9 mouse cellular contexts compared by ENCODE assay signal in genomic region chr1:79711147-79712126, GRCm38 (mm10). TPM values are rescaled to one million over a fixed set of nuclear protein-coding genes. Genes with fewer than 3 reads are reported as not detected.
DNase-seq lines count a peak whose midpoint lies in the region; ATAC-seq and TF ChIP-seq lines count a peak whose summit lies in the region.
"Had no signal": no experiment of that assay in that cellular context is flagged by ENCODE, and none has a peak within 500 bp of the region (broad histone marks: within the 10 kb centered on the region; RNA-seq: fewer than 3 reads in every experiment).

No protein-coding gene starts in this region.

- TF ChIP-seq CTCF in lung, postnatal 0 days (IDR thresholded peaks at IDR 0.05), result no peak

- TF ChIP-seq EP300 in lung, postnatal 0 days (IDR thresholded peaks at IDR 0.05), result no peak

- intact Hi-C loops in heart, postnatal 36 days (cut with DNase I), result loop anchor here (5.0 kb wide), 2 partner anchors 51 to 66 kb away; partner anchors contain the start of genes Mrpl44 and Wdfy1

- no peaks in the 10 kb centered on the region for H3K9me3 ChIP-seq in lung, postnatal 0 days (ENCODE audit: low read length)
- H3K9me3 ChIP-seq: G1E had no signal

- 49% methylated on average over 18 of the region's 18 CpGs for WGBS in lung, postnatal 0 days

- peak; percentile 24 for DNase-seq in heart, adult 8-10 months (ENCODE audit: low spot score)
- DNase-seq in heart, postnatal 36 days, result no peak
- DNase-seq in urinary bladder, postnatal 36 days (ENCODE audit: low spot score in 2 of 2), result peak; percentile 18 to 29
- DNase-seq in urinary bladder, postnatal 4 days (ENCODE audit: low spot score in 2 of 2), result no peak
- DNase-seq in lung, postnatal 0 days (ENCODE audit: low spot score), result peak; percentile 58
- no peak for DNase-seq in cerebellum, postnatal 14 days
- no peak for DNase-seq in cerebellum, adult 8-10 months
- DNase-seq in adrenal gland, adult 2 months, result no peak

- peak overlapping the region; percentile 14; the same call in 1 of the 2 replicates for H3K4me2 ChIP-seq in lung, postnatal 0 days (replicated peaks; ENCODE audit: low read depth, low read length)

- peak; percentile 39 for ATAC-seq in lung, postnatal 0 days

- peaks cover 12% of the 10 kb centered on the region for H3K36me3 ChIP-seq in lung, postnatal 0 days (ENCODE audit: insufficient read depth, low read length)

- no peak overlapping the region for H3K9ac ChIP-seq in lung, postnatal 0 days (replicated peaks; ENCODE audit: low read depth)

- no peak overlapping the region for H3K4me3 ChIP-seq in lung, postnatal 0 days (ENCODE audit: low read depth, low read length)

- H3K4me1 ChIP-seq in lung, postnatal 0 days (ENCODE audit: insufficient read depth, low read depth, low read length), result no peaks in the 10 kb centered on the region; the same call in 1 of the 2 replicates

- H3K27me3 ChIP-seq in lung, postnatal 0 days (replicated peaks; ENCODE audit: insufficient read depth, low read length), result no peaks in the 10 kb centered on the region

- H3K27ac ChIP-seq in lung, postnatal 0 days (ENCODE audit: low read length), result peak overlapping the region; percentile 26; the same call in 1 of the 2 replicates

RNA-seq across cellular contexts. Expression of gene Ap1s3, which starts 39.7 kb away (rescaled TPM):
- total RNA-seq in heart, adult 8-10 months (2022), result under 1 TPM; 0.20 to 0.41 (median 0.28) TPM
- total RNA-seq in heart, postnatal 36 days (2021), result under 1 TPM; 0.16 to 0.36 TPM
- polyA plus RNA-seq in lung, postnatal 0 days (2015; fragmentation: Nextera tagmentation; extraction: Ambion mirVana), result 1.2 and 1.6 TPM in 2 replicates
- under 1 TPM; 0.46 to 0.59 TPM for total RNA-seq in adrenal gland, adult 2 months (2021)
- polyA plus RNA-seq in adrenal gland, adult 2 months (2012; rRNA removed), result 1.5 and 3.8 TPM in 2 replicates

Comparison
In these comparisons a context has a peak if more than half of its experiments do, and no peak if none do; other contexts are left out.
1. DNase-seq: peak in heart, adult 8-10 months (single experiment), urinary bladder, postnatal 36 days (2 of 2) and lung, postnatal 0 days (single experiment); none in heart, postnatal 36 days (0 of 2), urinary bladder, postnatal 4 days (0 of 2), cerebellum, postnatal 14 days (0 of 2), cerebellum, adult 8-10 months (single experiment) and adrenal gland, adult 2 months (single experiment).